Mouse (Mus musculus): ENCODE results near the gene Slc7a14. TPM values are rescaled to one million over a fixed set of nuclear protein-coding genes. Genes with fewer than 3 reads are reported as not detected.

Slc7a14 gene
- polyA plus RNA-seq, 3 experiments from 2014 or later = 0.04 TPM; not detected in 2

GRCm38 (mm10) chr3:31260964-31261346 is 49.2 kb downstream of the Slc7a14 start:
- no peak for ATAC-seq

DNA sequence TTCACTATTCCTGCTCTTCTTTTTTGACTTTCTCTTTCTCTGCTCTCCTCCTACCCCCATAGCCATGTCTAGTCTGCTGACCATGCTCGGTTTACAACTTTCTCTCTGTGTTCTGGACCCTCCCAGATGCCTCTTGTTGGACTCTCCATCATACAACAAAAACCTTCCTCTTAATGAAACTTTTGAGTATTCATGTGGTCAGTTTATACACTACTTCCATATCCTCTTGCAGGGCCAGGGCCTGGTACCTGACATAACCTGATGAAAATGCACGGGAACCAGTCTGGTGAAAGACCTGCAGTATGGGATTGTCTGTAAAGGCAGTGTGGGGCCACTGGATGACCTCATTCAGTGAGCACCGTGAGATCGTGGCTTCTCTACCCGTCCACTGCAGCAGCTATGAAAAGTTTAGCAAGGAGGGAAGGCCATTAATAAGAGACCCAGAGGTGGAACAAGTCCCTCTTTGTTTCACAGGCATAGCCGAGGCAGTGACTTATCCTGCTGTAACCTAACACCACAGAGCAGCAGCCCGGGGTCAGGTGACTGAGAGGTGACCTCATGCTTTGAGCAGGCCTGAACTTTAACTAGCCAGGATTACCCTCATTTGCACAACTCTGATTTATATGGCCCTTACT is 49.7 kb downstream of the Slc7a14 start:
- ATAC-seq = no peak

- ATAC-seq = no peak
These were observed 50.5 kb downstream of the Slc7a14 start for GRCm38 (mm10) chr3:31259553-31260255.

DNA sequence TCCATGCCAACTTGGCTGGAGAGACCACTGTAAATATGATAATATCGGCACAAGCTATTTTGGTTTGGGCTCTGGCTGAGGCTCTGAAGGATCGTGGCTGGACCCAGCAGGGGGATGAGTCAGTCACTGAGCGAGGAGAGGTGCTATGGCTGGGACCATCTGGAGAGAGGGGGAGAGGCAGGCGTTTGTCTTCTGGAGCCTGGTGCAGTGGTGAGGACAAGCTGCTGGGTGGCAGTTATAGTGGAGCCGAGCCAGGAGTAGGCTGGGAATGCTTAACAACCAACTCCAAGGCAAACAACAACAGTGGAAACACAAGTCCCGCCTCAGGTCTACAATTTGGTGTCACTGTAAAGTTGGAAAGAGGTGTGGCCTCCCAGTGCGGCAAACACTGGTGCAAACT is 55.8 kb downstream of the Slc7a14 start:
- no peak for ATAC-seq

DNA sequence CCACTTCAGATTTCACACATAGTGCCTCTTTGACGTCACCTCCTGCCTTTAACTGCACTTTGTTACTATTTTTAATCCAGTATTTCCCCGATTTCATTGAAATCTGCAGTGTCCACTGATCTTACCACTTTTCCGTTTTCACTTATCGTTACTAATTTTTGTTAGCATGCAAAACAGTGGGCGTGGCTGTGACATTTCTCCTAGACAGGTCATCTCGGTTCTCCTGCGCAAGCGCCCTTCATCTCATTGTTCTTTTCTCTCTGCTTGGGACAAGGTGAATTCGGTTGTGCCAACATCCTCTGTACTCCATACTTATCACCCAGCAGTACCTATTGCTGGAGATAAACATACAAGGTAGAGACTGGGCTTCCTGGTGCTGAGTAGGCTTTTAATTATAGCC is 56.3 kb downstream of the Slc7a14 start:
- ATAC-seq = no peak

GRCm38 (mm10) chr3:31252566-31252965 is 57.6 kb downstream of the Slc7a14 start:
- no peak for ATAC-seq

DNA sequence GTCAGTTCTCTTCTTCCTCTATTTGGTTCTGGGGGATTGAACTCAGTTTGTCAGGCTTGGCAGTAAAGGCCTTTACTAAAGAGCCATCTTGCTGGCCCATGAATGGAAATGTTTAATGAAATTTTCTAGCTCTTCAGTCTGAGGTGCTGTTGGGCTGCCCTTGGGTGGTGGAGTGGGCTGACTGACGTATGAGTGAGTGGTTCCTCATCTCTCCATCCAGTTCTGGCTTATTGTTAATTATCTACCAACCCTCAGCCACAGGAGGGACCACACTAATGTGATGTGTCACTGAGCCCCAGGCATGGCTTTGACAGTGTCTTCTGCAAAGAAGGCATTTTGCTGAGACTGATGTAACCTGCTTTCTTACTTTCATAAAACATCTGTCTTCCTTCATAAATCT is 66.7 kb downstream of the Slc7a14 start:
- no peak for ATAC-seq

- ATAC-seq = no peak
These were observed 69.3 kb downstream of the Slc7a14 start for GRCm38 (mm10) chr3:31240840-31241239.

DNA sequence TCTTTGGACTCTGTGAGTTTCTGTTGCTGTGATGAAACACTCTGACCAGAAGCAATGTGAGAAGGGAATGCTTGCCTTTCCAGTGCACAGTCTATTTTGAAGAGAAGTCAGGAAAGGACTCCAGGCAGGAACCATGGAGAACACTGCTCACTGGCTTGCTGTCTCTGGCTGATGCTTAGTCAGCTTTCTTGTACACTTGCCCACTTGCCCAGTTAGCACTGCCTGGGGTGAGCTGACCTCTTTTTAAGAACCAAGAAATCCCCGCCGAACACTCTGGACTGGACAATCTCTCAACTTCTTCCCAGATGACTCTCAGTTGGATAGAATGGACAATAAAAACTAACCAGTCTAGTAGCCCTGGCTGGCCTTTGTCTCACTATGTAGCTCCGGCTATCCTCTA is 70.5 kb downstream of the Slc7a14 start:
- ATAC-seq = no peak

DNA sequence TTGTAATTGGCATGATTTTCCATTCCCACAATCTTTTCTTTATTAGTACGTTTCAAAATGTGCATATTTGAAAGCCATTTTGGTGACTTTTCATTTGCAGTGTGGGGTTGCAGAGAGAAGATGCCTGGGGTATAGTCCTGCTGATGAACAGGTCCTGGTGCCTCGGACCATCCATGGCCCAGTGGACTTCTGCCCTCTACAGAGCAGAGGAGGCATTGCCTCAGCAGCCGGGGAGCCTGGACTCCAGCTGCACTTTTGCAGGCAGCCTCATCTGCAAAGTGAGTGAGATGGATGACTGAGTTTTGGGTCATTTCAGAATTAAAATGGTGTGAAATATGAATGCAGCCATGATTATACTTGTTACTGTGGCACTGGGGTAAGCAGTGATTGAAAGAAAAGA is 72.2 kb downstream of the Slc7a14 start:
- ATAC-seq = no peak

DNA sequence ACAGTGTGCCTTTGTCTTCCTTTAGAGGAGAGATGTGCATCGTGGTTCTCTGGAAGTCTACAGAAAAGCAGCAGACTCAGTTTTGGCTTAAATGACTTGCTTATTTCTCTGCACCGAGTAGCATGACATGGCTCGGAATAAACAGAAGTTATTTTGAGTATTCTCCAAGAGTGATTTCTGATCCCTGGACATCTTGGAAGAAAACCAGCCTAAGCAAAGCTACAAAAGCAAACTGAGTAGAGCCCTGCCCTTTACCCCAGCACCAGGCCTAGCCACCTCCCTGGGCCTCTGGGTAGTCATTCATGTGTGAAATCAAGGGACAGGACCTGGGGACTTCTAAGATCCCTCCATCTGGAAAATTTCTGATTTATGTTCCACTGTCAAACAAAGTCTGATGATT is 74.0 kb downstream of the Slc7a14 start:
- no peak for ATAC-seq

- ATAC-seq = no peak
These were observed 75.8 kb downstream of the Slc7a14 start for GRCm38 (mm10) chr3:31234356-31234755.

DNA sequence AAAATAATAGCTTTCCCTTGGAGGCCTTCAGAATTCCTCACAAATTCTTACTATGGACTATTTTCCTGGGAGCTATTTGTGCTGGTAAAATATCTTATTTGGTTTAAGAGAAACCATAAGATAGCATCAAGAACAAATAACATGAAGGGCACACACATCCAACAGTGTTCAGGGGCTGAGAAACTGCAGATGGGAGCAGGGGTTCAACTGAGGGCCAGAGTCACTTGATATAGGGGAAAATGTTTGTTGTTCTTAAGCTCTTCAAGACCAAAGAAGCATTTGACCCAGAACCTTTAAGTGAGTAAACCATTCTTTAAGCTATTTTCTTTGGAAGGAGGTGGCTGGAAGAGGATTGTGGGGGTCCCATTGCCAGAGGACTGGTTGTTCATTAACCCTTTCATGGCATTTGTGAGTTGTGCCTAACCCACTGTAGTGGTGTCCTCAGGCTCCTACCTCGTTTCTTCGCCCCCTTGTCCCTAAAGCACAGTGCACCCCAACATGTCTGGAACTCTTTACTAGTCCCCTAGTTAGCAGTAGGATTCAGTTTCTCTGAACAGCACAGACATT is 76.3 kb downstream of the Slc7a14 start:
- no peak for ATAC-seq

DNA sequence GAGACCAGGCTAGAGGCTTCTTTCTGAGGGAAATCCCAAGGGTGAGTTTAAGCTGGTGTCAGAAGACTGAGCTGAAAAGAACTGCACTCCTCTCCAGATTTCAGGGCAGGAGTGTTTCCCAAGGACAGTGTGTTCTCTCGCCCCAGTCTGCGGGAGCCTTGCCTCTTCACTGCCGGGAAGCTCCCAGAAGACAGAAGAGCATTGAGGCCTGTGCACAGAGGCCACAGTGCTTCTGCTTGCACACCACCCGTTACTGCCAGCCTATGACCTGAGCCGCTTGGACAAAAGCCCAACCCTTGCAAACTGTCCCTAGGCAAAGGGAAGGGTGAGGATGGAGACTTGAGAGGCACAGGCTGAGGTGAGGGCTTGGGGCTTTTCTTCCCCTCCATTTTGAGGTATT is 80.9 kb downstream of the Slc7a14 start:
- ATAC-seq = no peak

- no peak for ATAC-seq
These were observed 81.7 kb downstream of the Slc7a14 start for GRCm38 (mm10) chr3:31228487-31228886.

- ATAC-seq = no peak
These were observed 86.6 kb downstream of the Slc7a14 start for GRCm38 (mm10) chr3:31223551-31223950.

DNA sequence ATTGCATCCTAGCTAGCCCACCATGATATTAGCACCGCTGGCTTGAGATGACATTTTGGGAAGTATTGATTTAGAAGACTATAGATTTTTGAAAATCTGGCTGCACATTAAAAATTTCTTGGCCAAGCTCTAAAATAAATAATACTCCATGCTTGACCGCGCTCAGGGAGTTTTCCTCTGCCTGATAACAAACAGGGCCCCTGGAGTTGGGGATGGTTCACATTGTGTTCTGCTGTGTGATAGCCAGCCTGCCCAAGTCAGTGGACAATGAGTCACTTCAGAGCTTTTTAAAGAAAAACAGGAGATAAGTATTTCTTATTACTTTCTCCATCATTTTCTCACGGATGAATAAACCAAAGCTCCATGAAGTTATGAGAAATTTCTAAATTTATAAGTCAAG is 90.1 kb downstream of the Slc7a14 start:
- ATAC-seq = no peak

DNA sequence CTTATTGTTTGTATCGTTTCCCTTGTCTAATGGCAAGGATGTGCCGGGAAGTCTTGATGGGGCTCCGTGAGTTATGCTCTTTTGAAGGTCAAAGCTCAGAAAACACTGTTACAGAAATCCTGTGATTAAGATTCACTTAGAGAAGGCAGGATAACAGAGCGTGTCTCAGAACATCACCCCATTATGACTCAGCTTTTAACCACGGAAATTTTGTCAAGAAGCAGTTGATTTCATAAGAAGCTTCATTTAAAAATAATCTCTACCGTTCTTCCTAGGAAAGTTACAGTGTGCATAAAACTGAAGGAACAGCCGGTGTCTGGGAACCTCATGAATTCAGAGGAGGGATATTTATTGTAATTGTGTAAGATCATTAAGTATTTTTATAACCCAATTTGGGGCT is 90.7 kb downstream of the Slc7a14 start:
- no peak for ATAC-seq

GRCm38 (mm10) chr3:31217523-31217922 is 92.7 kb downstream of the Slc7a14 start:
- ATAC-seq = no peak

DNA sequence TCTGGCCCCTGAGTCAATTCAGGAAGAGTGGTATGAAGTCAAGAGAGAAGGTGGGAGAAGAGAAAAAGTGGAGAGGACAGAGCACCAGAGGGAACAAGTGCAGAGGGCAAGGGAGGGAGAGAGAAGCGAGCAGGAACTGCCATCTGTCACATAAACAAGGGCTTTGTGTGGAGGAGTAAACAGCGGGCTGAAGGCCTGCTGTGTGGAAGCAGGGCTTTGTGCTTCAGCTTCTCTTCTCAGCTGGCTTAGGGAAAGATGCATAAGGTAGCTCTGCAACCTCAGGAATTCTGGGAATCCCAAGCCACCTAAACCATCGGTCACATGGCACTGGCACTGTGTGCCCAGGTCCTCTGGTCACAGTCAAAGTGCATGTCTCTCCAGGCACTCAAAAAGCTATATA is 96.4 kb downstream of the Slc7a14 start:
- no peak for ATAC-seq

- ATAC-seq = no peak
These were observed 97.8 kb downstream of the Slc7a14 start for GRCm38 (mm10) chr3:31212205-31213038.

DNA sequence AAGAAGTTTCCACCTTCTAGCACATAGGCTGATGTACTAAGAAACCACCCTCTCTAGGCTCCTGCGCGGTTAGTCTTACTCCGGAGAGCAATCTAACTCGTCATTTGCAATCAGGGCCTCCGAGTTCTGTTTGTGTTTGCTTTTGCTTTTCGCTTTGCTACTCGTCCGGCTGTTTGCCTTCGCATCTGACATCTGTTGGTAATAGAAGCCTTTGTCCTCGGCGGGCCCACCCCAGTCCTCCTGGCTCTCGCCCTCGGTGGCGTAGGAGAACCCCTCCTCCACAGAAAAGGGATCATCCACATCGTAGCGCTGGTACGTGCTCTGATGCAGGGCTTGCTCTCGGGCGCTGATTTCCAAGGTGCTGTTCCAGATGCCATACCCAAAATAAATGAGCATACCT is 101.2 kb downstream of the Slc7a14 start:
- no peak for ATAC-seq

GRCm38 (mm10) chr3:31208458-31208994 is 101.7 kb downstream of the Slc7a14 start:
- ATAC-seq = no peak

Measured in inflammation-experienced regulatory T-cells, adult 6 months (primary cell).